Mouse (Mus musculus) kidney, adult 2 months (tissue): ENCODE results near the gene Sigmar1.

Experiments used
- CTCF ChIP-seq: fragments of 200-500 bp; conservative IDR thresholded peaks from 2 replicates; pipeline ENCODE4 v1.5.1; 2011; ENCODE audit warnings: low read depth, mild to moderate bottlenecking, control low read depth, low read length, moderate library complexity, mixed read lengths; ENCODE audit not compliant: insufficient read depth, insufficient read length
- POLR2A ChIP-seq: fragments of 200-500 bp; IDR thresholded peaks from one replicate; pipeline ENCODE4 v1.6.1; 2011; ENCODE audit warnings: low read depth, low read length, control low read depth

DNA sequence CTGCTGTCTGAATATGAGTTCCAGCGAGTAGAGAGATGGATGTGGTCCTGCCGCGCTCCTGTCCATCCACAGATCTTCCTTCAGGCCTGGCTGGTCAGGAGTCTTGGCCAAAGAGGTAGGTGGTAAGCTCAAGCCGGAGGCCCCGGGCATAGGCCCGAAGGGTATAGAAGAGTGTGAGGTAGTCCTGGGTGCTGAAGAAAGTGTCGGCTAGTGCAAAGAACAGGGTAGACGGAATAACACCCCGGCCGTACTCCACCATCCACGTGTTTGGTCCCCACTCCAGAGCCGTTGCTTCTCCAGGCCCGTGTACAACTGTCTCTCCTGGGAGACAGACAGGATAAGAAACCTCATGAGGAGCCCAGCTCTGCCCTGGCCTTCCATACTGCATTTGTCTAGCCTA lies 16.7 kb downstream of the Sigmar1 start:
- no peak for TF ChIP-seq CTCF
- no peak for TF ChIP-seq POLR2A
